Mouse (Mus musculus): ENCODE data around the gene Clock. TPM values are rescaled to one million over a fixed set of nuclear protein-coding genes. Genes with fewer than 3 reads are reported as not detected.

Gene Clock
- total RNA-seq, 2 experiments from 2014 or later, result 54.5 to 56.3 TPM

Other genes starting within 250 kb of the Clock start
- 10 to 100 TPM; 18.8 to 20.2 TPM for gene Srd5a3, start 164.5 kb downstream of the Clock start, total RNA-seq (2021)
- 10 to 100 TPM; 33.9 to 37.4 TPM for gene Tmem165, start 120.9 kb downstream of the Clock start, total RNA-seq (2021)
- gene Pdcl2, start 26.4 kb upstream of the Clock start, total RNA-seq (2021), result not detected
- not detected for gene Nmu, start 59.0 kb upstream of the Clock start, total RNA-seq (2021)
- gene Gm7271, start 179.2 kb upstream of the Clock start, total RNA-seq (2021), result 1 to 10 TPM in 1 of 2 experiments, not detected in 1; 1.2 TPM
- 10 to 100 TPM; 54.2 to 54.9 TPM for gene Exoc1, start 224.5 kb upstream of the Clock start, total RNA-seq (2021)

All from left cerebral cortex, postnatal 25 days (tissue).